Mouse (Mus musculus) right cerebral cortex, adult 2 months (tissue): Measurements from ENCODE around the gene Znhit1.
A peak's percentile ranks its signal among the peaks of the same experiment; 100 is the strongest.
"Not testable (repeated sequence)": the region's sequence is repeated elsewhere in the genome, so short reads cannot be mapped to it uniquely, and the experiment has no call there.

Source experiments
- DNase-seq, 2 experiments: peaks; one replicate each; pipeline ENCODE4 v3.0.0; 2021 to 2022; ENCODE audit warnings: low spot score in 2 of 2

The Znhit1 gene

DNA sequence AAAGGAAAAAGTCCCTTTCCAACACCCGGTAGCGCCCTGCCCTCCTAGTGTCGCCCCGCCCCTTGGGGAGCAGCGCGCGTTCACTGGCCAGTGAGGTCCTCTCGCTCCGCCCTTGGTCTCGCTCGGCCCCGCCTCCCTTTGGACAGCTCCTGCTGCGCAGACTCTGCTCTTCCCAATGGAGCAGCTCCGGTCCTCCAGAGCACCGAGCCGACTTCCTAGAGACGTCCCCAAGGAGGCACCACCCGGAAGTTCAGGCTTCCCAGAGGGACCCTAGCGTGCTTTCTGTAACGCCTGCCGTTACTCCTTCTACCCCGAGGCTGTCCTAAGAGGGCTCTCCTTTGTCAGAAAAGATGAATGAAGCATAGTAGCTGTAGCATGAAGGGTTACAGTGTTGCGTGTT, 34.8 kb downstream of the Znhit1 start, which contains the start of gene Fis1:
Fis1 (plus strand) TSS at position 261 of the 400 bp plus-strand sequence.
- peak; percentile 96 to 97 for DNase-seq

DNA sequence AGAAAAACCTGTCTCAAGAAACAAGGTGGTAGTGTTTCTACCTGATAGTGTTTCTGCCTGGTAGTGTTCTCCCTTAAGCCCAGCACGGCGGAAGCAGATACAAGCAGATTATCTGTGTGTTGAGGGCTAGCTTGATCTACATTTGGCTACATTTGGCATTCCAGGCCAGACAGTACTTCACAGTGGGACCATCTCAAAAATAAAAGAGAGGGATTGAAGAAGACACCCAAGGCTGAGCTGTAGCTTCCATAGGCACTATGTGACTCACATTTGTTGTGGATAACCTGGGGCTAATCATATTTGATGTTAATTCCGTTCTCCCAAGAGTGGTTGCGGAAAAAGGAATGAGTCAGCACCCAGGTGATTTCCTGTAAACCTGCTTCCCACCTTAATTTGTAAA, 35.7 kb downstream of the Znhit1 start:
- no peak for DNase-seq

DNA sequence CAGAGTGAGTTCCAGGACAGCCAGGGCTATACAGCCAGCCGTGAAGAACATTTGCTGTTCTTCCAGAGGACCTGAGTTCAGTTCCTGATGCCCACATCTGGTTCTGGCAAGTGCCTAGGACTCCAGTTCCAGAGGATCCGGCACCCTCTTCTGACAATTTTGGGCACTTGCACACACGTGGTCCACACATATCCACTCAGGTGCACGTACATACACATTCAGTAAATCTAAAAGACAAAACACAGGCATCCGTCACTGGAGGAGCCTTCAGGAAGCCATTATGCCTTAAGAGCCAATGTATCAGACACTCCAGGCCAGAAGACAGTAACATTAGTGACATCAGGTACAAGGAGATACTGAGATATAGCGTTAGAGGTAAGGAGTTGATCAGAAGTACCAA, 37.3 kb downstream of the Znhit1 start:
- no peak for DNase-seq

DNA sequence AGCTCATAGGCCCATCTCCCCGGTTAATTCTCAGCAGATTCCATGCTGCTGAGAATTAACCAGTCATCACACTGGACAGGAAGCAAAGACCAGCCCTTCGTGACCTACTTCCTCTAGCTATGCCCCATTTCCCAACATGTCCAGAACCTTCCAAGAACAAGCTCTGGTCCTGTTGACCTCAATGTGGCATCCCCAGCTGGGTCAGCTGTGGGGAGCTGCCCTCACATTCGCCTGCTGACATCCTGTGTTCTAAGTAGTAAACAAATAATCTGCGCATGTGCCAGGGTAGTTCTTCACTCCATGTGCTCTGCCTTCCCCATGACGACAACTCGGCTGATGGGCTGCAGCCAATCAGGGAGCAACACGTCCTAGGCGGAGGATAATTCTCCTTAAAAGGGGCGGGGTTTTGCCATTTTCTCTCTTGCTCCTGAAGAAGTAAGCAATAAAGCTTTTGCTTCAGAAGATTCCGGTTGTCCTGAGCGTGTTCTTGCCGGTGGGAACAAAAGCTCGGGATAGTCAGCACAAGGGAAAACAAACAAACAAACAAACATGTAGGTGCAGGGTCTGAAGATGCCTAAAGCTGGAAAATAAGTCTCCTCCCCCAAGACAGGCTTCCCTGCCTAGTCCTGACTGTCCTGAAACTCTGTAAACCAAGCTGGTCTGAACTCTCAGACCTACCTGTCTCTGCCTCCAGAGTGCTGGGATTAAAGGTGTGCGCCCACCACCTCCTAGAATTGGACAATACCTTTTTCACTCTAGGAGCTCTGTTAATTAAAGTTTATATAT, 38.1 kb downstream of the Znhit1 start:
- not testable (repeated sequence) for DNase-seq

DNA sequence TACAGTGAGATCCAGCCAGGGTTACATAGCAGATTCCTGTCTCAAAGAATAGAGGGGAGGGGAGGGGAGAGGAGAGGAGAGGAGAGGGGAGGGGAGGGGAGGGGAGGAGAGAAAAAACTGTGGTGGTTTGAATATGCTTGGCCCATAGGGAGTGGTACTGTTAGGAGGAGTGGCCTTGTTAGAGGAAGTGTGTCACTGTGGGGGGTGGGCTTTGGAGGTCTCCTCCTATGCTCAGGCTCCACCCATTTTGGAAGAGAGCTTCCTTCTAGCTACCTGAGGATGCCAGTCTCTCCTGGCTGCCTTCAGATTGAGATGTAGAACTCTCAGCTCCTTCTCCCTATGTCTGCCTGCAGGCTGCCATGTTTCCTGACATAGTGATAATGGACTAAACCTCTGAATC, 39.9 kb downstream of the Znhit1 start:
- no peak for DNase-seq

DNA sequence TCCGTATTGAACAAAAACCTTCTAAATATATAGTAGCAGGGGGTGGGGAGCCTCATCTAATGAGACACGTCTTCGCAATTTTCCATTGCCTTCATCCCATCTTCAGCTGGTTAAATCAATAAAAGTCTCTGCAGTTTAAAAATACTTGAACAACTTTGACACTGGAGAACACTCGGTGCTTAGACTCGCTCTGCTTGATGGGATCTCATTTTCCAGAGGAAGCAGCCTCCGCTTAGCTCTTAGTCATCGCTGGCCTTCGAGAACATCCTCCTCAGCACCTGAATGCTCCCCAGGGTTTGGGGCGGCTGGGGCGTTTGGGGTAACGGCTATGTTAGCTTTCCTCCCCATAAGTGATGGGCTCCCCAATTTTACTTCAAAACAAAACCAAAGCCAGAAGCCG, 42.7 kb downstream of the Znhit1 start:
- DNase-seq, result no peak

DNA sequence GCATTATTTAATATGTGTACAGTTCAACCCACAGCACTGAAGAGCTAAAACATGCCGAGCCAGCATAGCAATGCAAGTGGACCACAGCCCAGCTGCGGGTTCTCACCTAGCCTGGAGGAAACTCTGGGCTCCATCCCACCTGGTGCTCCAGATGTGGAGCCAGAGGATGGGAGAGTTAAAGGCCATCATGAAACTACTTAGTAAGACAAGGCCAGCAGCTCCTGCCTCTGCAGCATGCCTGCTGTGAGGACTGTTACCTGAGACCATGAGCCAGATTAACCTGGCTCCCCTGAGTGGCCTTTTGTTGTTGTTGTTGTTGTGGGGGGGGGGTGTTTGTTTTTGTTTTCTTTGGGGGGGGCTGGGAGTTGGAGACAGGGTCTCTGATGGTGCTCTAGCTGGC, 44.4 kb downstream of the Znhit1 start:
- no peak for DNase-seq

DNA sequence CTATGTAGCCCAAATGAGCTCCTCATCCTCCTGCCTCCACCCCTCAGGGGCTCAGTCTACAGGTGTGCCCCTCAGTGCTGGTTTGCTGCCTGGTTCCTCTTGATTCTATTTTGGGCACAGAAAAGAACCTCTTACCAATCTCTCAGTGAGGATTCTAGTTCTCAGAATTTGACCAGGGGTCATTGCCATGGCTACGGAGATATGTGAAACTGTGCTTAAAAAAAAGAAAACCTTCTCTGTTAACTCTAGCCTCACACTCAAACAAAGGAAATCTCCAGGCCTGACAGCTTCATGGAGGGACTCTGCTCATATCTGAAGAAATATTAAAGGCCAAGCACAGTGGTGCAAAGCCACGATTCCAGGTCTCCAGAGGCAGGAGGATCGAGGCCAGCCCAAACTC, 45.0 kb downstream of the Znhit1 start:
- no peak for DNase-seq

DNA sequence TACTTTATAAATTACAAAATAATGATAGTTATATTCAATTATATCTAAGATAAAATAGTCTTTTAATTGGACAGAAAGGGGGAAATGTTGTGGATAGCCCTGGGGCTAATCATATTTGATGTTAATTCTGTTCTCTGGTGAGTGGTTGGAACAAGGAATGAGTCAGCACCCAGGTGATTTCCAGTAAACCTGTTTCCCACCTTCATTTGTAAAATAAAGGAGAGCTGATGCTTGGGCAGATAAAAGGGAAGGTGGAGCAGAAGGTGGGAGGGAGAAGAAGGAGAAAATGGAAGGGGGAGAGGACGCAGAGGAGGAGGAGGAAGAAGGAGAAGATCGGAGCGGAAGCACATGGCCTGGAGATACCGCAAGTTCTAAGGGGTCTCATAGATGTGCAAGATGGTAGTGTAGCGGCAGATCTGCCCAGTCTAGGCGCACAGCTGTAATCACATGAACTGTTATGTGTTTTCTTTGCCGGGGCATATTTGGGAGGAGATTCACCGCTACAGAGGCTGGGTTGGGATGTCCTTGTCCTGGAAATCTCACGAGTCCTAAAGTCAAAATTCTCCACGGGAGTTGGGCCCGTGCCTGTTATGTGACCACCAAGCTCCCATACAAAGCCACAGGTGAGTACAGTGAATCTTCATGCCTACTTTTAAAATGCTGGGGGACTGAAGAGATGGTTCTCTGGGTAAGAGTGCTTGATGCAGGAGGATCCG, 46.8 kb downstream of the Znhit1 start:
- no peak for DNase-seq

DNA sequence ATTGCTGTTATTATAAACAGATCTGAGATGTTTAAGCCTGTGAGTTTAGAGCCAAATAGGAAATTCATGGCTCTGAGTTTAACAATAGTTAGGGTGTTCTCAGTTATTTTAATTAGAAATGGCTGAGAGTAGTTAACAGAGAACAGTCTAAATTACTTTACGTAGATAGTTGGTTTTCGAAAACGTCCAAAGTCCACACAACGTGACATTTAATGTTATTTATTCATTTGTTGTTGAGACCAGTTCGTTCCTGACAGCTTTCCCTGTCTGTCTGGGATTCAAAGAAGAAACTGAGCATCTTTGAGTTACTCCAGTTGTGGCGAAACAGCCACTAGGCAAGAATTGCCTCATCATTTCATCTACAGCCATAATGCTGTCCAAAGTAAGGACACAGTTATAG, 47.8 kb downstream of the Znhit1 start:
- DNase-seq, result not testable (repeated sequence)

DNA sequence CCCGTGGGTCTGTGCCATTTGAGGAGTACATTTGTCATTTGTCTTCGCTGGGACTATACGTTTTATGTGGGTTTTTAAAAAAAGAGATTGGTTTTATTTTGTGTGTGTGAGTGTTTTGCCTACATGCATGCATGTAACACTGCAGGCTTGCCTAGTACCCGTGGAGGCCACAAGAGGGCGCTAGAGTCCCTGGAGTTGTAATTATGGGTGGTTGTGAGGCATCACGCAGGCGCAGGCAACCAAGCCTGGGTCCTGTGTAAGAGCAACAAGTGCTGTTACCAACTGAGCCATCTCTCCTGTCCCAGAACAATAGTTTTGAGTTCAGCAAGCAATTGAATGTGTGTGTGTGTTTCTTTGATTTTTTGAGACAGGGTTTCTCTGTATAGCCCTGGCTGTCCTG, 48.5 kb downstream of the Znhit1 start:
- DNase-seq, result no peak

DNA sequence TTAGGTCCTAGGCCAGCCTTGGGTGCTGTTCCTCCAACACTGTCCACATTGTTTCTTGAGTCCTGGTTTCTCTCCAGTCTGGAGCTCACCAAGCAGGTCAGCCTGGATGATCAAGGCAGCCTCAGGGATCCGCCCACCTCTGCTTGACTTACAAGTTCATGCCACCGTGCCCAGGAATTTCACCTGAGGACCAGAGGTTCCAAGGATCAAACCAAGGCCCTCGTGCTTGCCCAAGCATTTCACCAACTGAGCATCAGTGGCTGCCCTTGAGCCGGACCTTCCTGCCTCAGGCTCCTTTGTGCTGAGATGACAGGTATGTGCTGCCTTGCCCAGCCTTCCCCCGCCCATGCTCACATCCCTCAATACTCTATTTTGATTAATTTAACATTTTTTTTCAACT, 50.2 kb downstream of the Znhit1 start:
- no peak for DNase-seq

DNA sequence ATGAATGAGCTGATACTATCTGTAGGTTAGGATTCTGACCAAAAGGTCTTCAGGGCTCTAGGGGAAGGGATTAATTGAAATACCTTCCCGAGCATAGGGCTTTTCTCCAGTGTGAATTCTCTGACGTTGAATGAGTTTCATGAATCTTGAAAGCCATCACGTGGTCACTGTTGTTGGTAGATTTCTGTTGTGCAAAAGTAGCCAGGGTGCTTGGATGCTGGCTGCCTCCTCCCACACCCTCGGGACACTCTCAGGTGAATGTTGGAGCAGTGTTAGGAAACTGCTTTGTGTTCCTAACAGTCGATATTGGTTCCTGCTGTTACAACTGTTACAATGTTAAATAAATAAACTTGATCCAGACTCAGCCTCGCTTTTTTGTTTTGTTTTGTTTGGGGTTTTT, 51.1 kb downstream of the Znhit1 start:
- no peak for DNase-seq

DNA sequence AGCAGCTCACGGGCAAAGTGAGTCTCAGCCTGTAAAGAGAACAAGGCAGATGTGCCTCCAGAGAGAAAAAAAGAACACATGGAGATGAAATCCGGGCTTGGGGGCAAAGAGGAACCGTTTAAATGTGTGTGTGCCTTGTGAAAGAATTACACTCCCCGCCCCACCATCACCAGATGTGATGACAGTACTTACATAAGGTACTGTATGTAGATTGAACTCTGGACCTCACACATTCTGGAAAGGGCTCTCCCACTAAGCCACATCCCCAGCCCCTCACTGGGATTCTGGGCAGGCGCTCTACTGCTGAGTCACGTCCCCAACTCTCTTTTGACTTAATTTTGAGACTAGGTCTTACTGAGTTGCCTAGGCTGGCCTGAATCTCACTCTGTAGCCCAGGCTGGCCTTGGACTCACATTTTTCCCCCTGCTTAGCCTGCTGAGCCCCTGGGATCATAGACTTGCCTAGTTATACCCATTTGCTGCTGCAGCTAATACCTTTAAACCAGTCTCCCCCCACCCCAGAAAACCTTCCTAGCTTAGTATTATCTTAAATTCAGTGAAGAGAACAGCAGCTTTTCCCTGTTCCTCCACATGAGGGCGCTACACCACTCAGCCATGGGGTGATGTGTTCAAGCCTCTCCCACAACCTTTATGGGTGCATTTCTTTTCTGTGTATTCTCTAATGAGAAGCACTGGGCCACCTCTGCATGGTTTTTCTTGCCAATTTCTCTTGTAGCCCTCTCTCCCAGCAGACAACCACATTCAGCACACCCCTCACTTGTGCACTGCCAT, 51.7 kb downstream of the Znhit1 start:
- no peak for DNase-seq

DNA sequence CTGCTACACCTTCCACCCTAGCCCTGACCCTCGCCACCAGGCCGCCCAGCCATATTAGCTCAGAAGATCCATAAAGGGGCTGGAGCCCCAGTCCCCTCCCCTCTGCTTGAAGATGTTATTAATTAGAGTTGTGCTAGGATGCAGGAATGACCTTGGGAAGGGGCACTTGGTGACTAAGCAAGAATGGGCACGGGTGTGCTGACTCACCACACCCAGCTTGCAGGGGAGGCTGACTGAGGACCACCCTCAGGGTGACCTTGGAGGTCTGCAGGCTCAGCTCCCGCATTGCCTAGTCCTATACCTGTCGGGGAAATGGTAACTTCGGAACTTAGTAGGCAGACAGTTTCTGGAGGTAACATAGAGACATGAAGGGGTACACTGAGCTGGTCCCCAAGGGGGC, 53.9 kb downstream of the Znhit1 start:
- DNase-seq, result no peak

DNA sequence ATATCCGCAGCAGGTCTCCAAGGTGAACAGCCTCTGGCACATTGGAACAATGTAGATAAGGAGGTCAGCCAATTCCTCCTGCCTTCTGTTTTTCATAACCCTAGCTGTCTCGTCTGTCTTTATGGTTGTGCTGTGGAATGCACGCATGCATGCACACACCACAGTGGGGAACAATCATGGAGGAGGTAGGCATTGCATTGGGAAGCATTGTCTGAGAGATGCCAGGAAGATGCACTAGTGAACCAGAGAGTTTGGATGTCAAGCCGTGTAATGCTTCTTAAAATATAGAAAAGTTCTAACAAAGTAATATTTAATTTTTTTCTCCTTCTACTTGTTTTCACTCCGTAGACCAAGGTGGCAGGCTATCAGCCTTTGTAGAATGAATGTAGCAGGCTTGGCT, 54.9 kb downstream of the Znhit1 start:
- no peak for DNase-seq
